Mouse (Mus musculus) neural tube, embryonic 12.5 days (tissue): ENCODE data around the gene Vmn1r107. TPM values are rescaled to one million over a fixed set of nuclear protein-coding genes. Genes with fewer than 3 reads are reported as not detected.
"Not testable (repeated sequence)": the region's sequence is repeated elsewhere in the genome, so short reads cannot be mapped to it uniquely, and the experiment has no call there.

Experiments
- ATAC-seq: fragments of 200-750 bp; cut with Nextera tagmentation; 2 replicates; pipeline ENCODE4 v1.8.0; 2017; ENCODE audit warnings: low read depth, mild to moderate bottlenecking, moderate TSS enrichment, moderate library complexity; ENCODE audit not compliant: low FRiP score
- H3K27ac ChIP-seq: fragments of 300-500 bp; sonication (generic); 2 replicates; pipeline ENCODE4 v1.5.1; 2016
- H3K27me3 ChIP-seq: fragments of 300-500 bp; sonication (generic); replicated peaks from 2 replicates; pipeline ENCODE4 v1.6.1; 2016; ENCODE audit warnings: mild to moderate bottlenecking
- H3K36me3 ChIP-seq: fragments of 300-500 bp; sonication (generic); 2 replicates; pipeline ENCODE4 v1.6.1; 2016; ENCODE audit warnings: mild to moderate bottlenecking
- H3K4me1 ChIP-seq: fragments of 300-500 bp; sonication (generic); 2 replicates; pipeline ENCODE4 v1.6.1; 2016
- H3K4me2 ChIP-seq: fragments of 300-500 bp; sonication (generic); replicated peaks from 2 replicates; pipeline ENCODE4 v1.6.1; 2016; ENCODE audit warnings: mild to moderate bottlenecking
- H3K4me3 ChIP-seq: fragments of 300-500 bp; sonication (generic); 2 replicates; pipeline ENCODE4 v1.5.1; 2016
- H3K9ac ChIP-seq: fragments of 300-500 bp; sonication (generic); 2 replicates; pipeline ENCODE4 v1.6.1; 2016; ENCODE audit warnings: mild to moderate bottlenecking
- H3K9me3 ChIP-seq: fragments of 300-500 bp; sonication (generic); 2 replicates; pipeline ENCODE4 v1.6.1; 2016; ENCODE audit warnings: mild to moderate bottlenecking
- WGBS: fragments of 180-500 bp; shearing (Covaris S2); methylation state at CpG from one replicate; pipeline ENCODE4 v1.1.7; 2016; 5-methylcytosine and 5-hydroxymethylcytosine counted together
- polyA plus RNA-seq: library from polyadenylated mRNA; unstranded; fragments of >200 nt; fragmentation: Nextera tagmentation; extraction: Ambion mirVana; gene quantifications from 2 replicates; pipeline ENCODE4 v1.2.1, GENCODE M21; 2016

Gene Vmn1r107
- not detected in 2 replicates for polyA plus RNA-seq

DNA sequence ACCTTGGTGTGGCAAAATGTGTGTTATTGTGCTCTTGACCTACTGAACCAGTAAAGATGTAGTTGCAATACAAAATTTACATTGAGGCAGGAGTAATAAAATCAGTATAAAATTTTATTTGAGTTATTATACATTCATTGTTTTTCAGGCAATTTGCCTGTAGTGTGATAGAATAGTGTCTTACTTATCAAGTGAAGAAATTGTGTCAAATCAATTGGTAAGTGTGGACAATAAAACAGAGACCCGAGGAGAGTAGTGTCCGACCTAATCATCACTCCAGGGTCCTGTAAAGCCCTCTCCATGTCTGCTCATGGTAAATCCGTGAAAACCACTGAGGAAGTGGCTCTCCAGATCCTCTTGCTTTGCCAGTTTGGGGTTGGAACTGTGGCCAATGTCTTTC lies at the start of gene Vmn1r107:
Gene Vmn1r107 (plus strand): TSS at position 301 of the 400 bp plus-strand sequence.
- not testable (repeated sequence) for H3K9ac ChIP-seq, H3K36me3 ChIP-seq, H3K4me1 ChIP-seq, H3K4me3 ChIP-seq, H3K4me2 ChIP-seq, ATAC-seq, H3K27ac ChIP-seq, H3K27me3 ChIP-seq, H3K9me3 ChIP-seq
- WGBS: no CpG with 5 or more reads among the region's 3 CpGs

DNA sequence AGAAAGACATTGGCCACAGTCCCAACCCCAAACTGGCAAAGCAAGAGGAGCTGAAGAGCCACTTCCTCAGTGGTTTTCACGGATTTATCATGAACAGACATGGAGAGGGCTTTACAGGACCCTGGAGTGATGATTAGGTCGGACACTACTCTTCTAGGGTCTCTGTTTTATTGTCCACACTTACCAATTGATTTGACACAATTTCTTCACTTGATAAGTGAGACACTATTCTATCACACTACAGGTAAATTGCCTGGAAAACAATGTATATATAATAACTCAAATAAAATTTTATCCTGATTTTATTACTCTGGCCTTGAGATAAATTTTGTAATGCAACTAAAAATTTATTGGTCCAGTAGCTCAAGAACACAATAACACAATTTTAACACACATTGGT lies 34.4 kb downstream of the Vmn1r107 start, which contains the start of gene Vmn1r111:
Gene Vmn1r111 (minus strand): TSS at position 101 of the 400 bp plus-strand sequence.
- ATAC-seq: not testable (repeated sequence)

More for the DNA sequence above, 34.4 kb downstream of the Vmn1r107 start, which contains the start of gene Vmn1r111:
- H3K27ac ChIP-seq, H3K4me2 ChIP-seq, H3K9me3 ChIP-seq, H3K9ac ChIP-seq, H3K36me3 ChIP-seq, H3K27me3 ChIP-seq, H3K4me1 ChIP-seq, H3K4me3 ChIP-seq: not testable (repeated sequence)
- no CpG with 5 or more reads among the region's 2 CpGs for WGBS

Other genes starting within 250 kb of the Vmn1r107 start
- not detected in 2 replicates for gene Vmn1r101, start 226.3 kb upstream of the Vmn1r107 start, polyA plus RNA-seq
- gene Gm10670, start 194.0 kb upstream of the Vmn1r107 start, polyA plus RNA-seq: not detected in 2 replicates
- not detected in 2 replicates for gene Vmn1r103, start 158.4 kb upstream of the Vmn1r107 start, polyA plus RNA-seq
- gene Vmn1r104, start 135.1 kb upstream of the Vmn1r107 start, polyA plus RNA-seq: not detected in 2 replicates
- gene Gm5726, start 123.2 kb upstream of the Vmn1r107 start, polyA plus RNA-seq: not detected in 2 replicates
- gene Gm4141, start 92.7 kb upstream of the Vmn1r107 start, polyA plus RNA-seq: not detected in 2 replicates
- not detected in 2 replicates for gene Gm4513, start 69.9 kb upstream of the Vmn1r107 start, polyA plus RNA-seq
- not detected in 2 replicates for gene Vmn1r111, start 34.3 kb downstream of the Vmn1r107 start, polyA plus RNA-seq
- not detected in 2 replicates for gene Gm10668, start 61.7 kb downstream of the Vmn1r107 start, polyA plus RNA-seq
- gene Vmn1r112, start 102.3 kb downstream of the Vmn1r107 start, polyA plus RNA-seq: not detected in 2 replicates
- gene Vmn1r113, start 118.4 kb downstream of the Vmn1r107 start, polyA plus RNA-seq: not detected in 2 replicates
- not detected in 2 replicates for gene Vmn1r114, start 143.3 kb downstream of the Vmn1r107 start, polyA plus RNA-seq
- not detected in 2 replicates for gene Vmn1r115, start 176.1 kb downstream of the Vmn1r107 start, polyA plus RNA-seq
- not detected in 2 replicates for gene Vmn1r116, start 203.3 kb downstream of the Vmn1r107 start, polyA plus RNA-seq
- gene Vmn1r117, start 215.2 kb downstream of the Vmn1r107 start, polyA plus RNA-seq: not detected in 2 replicates
- not detected in 2 replicates for gene Vmn1r118, start 243.4 kb downstream of the Vmn1r107 start, polyA plus RNA-seq